Mouse (Mus musculus): Measurements from ENCODE around the gene Trabd. TPM values are rescaled to one million over a fixed set of nuclear protein-coding genes. Genes with fewer than 3 reads are reported as not detected.
A peak's percentile ranks its signal among the peaks of the same experiment; 100 is the strongest.

The Trabd gene
- polyA plus RNA-seq, 1 experiment from 2014 or later = 34.8 TPM

DNA sequence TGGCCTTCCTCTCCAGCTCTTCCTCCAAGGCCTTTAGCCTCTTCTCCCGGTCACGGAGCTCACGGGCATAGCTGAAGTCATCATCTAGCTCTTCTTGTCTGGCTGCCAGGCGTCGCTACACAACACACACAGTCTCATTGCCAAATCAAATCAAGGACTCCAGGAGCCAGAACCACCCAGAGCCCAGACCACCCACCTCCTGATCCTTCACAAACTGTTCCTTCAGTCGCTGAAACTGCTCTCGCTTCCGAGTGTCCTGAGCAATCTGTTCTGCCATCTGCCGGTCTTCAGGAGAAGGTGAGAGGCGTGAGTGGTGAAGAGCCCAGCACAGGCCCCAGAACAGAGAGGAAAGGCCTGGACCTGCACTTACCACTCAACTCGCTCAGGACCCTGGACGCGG, 31.1 kb downstream of the Trabd start:
- Histone ChIP-seq H3K27ac (ENCODE audit: low read depth, low read length) (no peak overlapping the region), H3K9me3 (ENCODE audit: control insufficient read depth, low read length) (no peaks in the 10 kb centered on the region), H3K4me3 (ENCODE audit: low read depth, low read length) (no peak overlapping the region), H3K36me3 (ENCODE audit: control insufficient read depth, insufficient read depth, low read length) (peaks cover 72% of the 10 kb centered on the region), H3K4me1 (replicated peaks; ENCODE audit: control insufficient read depth, insufficient read depth, low read length) (no peaks in the 10 kb centered on the region), H3K4me2 (no peak overlapping the region), H3K9ac (ENCODE audit: low read depth, low read length) (no peak overlapping the region), H3K27me3 (replicated peaks; ENCODE audit: control insufficient read depth, insufficient read depth, low read length) (no peaks in the 10 kb centered on the region)
- DNase-seq (ENCODE audit: low spot score) (no peak), ATAC-seq (replicated peaks; ENCODE audit: low FRiP score) (no peak)
- WGBS = 90% methylated on average over 13 of the region's 13 CpGs

DNA sequence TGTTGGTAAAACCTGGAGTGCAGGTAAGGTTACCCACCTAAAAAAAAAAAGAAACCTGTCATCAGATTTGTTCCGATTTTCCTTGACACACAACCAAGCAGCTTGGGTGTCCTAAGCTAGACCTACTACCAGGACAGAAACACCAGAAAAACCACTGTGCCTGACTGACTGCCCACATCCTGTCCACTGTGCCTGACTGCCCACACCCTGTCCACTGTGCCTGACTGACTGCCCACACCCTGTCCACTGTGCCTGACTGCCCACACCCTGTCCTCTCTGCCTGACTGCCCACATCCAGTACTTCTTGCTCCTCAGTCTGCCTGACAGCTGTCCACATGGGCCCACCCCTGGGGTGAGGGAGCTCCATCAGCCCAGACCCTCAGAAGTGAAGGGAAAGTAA, 32.1 kb downstream of the Trabd start:
- Histone ChIP-seq H3K4me2 (no peak overlapping the region), H3K27me3 (replicated peaks; ENCODE audit: control insufficient read depth, insufficient read depth, low read length) (no peaks in the 10 kb centered on the region), H3K27ac (ENCODE audit: low read depth, low read length) (no peak overlapping the region), H3K9ac (ENCODE audit: low read depth, low read length) (no peak overlapping the region), H3K9me3 (ENCODE audit: control insufficient read depth, low read length) (no peaks in the 10 kb centered on the region), H3K4me1 (replicated peaks; ENCODE audit: control insufficient read depth, insufficient read depth, low read length) (no peaks in the 10 kb centered on the region), H3K4me3 (ENCODE audit: low read depth, low read length) (no peak overlapping the region), H3K36me3 (ENCODE audit: control insufficient read depth, insufficient read depth, low read length) (peaks cover 63% of the 10 kb centered on the region)
- WGBS = 89% methylated on average over 1 of the region's 1 CpGs
- no peak for DNase-seq (ENCODE audit: low spot score)
- no peak for ATAC-seq (replicated peaks; ENCODE audit: low FRiP score)

GRCm38 (mm10) chr15:89110147-89110546, 35.2 kb downstream of the Trabd start:
- ATAC-seq (replicated peaks; ENCODE audit: low FRiP score) = no peak
- Histone ChIP-seq H3K4me1 (replicated peaks; ENCODE audit: control insufficient read depth, insufficient read depth, low read length) (no peaks in the 10 kb centered on the region), H3K4me3 (ENCODE audit: low read depth, low read length) (no peak overlapping the region), H3K27ac (ENCODE audit: low read depth, low read length) (no peak overlapping the region), H3K9ac (ENCODE audit: low read depth, low read length) (no peak overlapping the region), H3K9me3 (ENCODE audit: control insufficient read depth, low read length) (no peaks in the 10 kb centered on the region), H3K4me2 (no peak overlapping the region), H3K27me3 (replicated peaks; ENCODE audit: control insufficient read depth, insufficient read depth, low read length) (no peaks in the 10 kb centered on the region), H3K36me3 (ENCODE audit: control insufficient read depth, insufficient read depth, low read length) (peaks cover 52% of the 10 kb centered on the region; the same call in 1 of the 2 replicates)
- WGBS = 82% methylated on average over 9 of the region's 9 CpGs
- no peak for DNase-seq (ENCODE audit: low spot score)

DNA sequence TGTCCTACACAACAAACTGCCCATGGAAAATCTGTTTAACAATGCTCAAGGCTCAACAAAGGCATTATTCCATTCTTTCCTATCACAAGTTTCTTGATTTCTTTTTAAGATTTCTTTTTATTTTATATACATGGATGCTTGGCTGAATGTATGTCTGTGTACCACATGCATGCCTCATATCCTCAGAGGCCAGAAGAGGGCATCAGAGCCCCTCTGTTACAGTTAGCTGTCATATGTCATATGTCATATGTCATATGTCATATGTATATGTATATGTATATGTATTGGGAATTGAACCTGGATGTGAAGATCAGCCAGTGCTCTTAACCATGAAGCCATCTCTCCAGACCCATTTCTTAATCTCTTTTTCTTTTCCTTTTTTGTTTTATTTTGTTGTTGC, 43.1 kb downstream of the Trabd start:
- H3K4me3 ChIP-seq (ENCODE audit: low read depth, low read length) = no peak overlapping the region
- peaks cover 16% of the 10 kb centered on the region for H3K4me1 ChIP-seq (replicated peaks; ENCODE audit: control insufficient read depth, insufficient read depth, low read length)
- H3K9ac ChIP-seq (ENCODE audit: low read depth, low read length) = no peak overlapping the region
- no peak for DNase-seq (ENCODE audit: low spot score)
- no peak for ATAC-seq (replicated peaks; ENCODE audit: low FRiP score)
- peaks cover 26% of the 10 kb centered on the region; the same call in 1 of the 2 replicates for H3K36me3 ChIP-seq (ENCODE audit: control insufficient read depth, insufficient read depth, low read length)
- no peak overlapping the region for H3K27ac ChIP-seq (ENCODE audit: low read depth, low read length)
- H3K27me3 ChIP-seq (replicated peaks; ENCODE audit: control insufficient read depth, insufficient read depth, low read length) = no peaks in the 10 kb centered on the region
- no peak overlapping the region for H3K4me2 ChIP-seq
- H3K9me3 ChIP-seq (ENCODE audit: control insufficient read depth, low read length) = no peaks in the 10 kb centered on the region

DNA sequence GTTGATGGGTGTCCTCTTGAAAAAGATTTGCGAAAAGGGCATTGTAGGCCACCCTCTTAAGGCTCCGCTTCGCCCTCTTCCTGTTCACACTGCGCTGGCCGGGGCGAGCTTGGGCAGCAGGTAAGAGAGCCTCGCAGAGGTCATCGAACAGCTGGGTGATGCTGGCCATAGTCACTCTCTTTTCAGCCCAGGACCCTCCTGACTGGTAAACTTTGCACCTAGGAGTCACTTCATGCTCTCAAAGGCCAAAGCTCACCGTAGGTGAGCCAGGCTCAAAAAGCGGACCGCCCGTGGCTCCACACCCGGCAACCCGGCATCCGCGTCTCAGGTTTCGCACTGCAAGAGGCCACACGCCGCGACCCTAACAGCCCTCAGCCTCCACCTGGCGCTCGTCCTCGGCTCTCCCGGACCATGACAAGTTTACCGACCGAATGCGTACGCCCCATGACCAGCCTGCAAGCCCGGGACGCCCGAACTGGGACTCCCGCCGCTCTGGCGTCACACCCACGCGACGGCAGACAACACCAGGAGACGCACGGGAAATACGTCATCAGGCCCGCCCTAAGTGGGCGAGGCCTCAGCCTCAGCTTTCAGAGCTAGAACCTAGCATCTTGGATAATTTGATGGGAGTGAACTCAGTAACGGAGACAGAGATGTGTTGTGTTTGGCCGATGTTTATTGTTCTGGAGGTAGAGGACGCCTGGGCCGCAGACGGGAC, 47.9 kb downstream of the Trabd start, which contains the start of gene Tubgcp6:
Gene Tubgcp6, minus strand, starts transcription at position 464 of the 718 bp plus-strand sequence.
- H3K27ac ChIP-seq (ENCODE audit: low read depth, low read length) = peak within 1 kb of the TSS; percentile 43
- H3K9ac ChIP-seq (ENCODE audit: low read depth, low read length) = peak within 1 kb of the TSS; percentile 77
- H3K27me3 ChIP-seq (replicated peaks; ENCODE audit: control insufficient read depth, insufficient read depth, low read length) = no peaks in the 10 kb centered on the region
- H3K4me2 ChIP-seq = peak within 1 kb of the TSS; percentile 98
- H3K4me3 ChIP-seq (ENCODE audit: low read depth, low read length) = peak within 1 kb of the TSS; percentile 75
- WGBS = under 1% methylated on average over 47 of the region's 47 CpGs
- peak; percentile 84 for ATAC-seq (replicated peaks; ENCODE audit: low FRiP score)
- peak; percentile 92 for DNase-seq (ENCODE audit: low spot score)
- H3K36me3 ChIP-seq (ENCODE audit: control insufficient read depth, insufficient read depth, low read length) = peaks cover 13% of the 10 kb centered on the region; the same call in 1 of the 2 replicates
- peaks cover 28% of the 10 kb centered on the region for H3K4me1 ChIP-seq (replicated peaks; ENCODE audit: control insufficient read depth, insufficient read depth, low read length)
- H3K9me3 ChIP-seq (ENCODE audit: control insufficient read depth, low read length) = no peaks in the 10 kb centered on the region

- ATAC-seq (replicated peaks; ENCODE audit: low FRiP score) (no peak), DNase-seq (ENCODE audit: low spot score) (peak; percentile 37)
- Histone ChIP-seq H3K4me3 (ENCODE audit: low read depth, low read length) (peak overlapping the region; percentile 75), H3K4me1 (replicated peaks; ENCODE audit: control insufficient read depth, insufficient read depth, low read length) (peaks cover 32% of the 10 kb centered on the region), H3K9ac (ENCODE audit: low read depth, low read length) (peak overlapping the region; percentile 44), H3K36me3 (ENCODE audit: control insufficient read depth, insufficient read depth, low read length) (peaks cover 7% of the 10 kb centered on the region; the same call in 1 of the 2 replicates), H3K27me3 (replicated peaks; ENCODE audit: control insufficient read depth, insufficient read depth, low read length) (no peaks in the 10 kb centered on the region), H3K27ac (ENCODE audit: low read depth, low read length) (0 out of 2 replicates have a peak overlapping the region, but pooled peaks have one; percentile 34), H3K9me3 (ENCODE audit: control insufficient read depth, low read length) (no peaks in the 10 kb centered on the region), H3K4me2 (peak overlapping the region; percentile 98)
- 34% methylated on average over 11 of the region's 11 CpGs for WGBS
Observed at GRCm38 (mm10) chr15:89123595-89123994, 48.7 kb downstream of the Trabd start.

DNA sequence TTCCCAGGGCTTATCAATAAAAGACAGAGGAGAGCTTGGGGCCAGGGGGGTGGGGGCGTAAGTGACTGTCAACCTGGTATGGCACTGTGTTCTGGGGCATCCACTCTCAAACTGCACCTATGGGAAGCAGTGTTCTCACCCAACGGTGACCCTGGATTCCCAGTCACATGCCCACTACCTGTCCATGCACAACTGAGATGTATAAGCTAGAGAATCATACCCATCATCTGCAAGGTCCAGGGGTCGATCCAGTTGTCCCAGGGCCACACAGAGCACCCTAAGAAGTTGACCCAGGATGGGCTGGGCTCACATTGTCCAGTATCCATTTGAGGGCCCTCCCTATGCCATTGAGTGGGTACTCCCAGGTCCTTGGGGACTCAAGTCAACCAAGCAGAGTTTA, 49.4 kb downstream of the Trabd start:
- no peaks in the 10 kb centered on the region for H3K27me3 ChIP-seq (replicated peaks; ENCODE audit: control insufficient read depth, insufficient read depth, low read length)
- no peak overlapping the region for H3K9ac ChIP-seq (ENCODE audit: low read depth, low read length)
- peaks cover 37% of the 10 kb centered on the region for H3K4me1 ChIP-seq (replicated peaks; ENCODE audit: control insufficient read depth, insufficient read depth, low read length)
- no peak overlapping the region for H3K4me2 ChIP-seq
- ATAC-seq (replicated peaks; ENCODE audit: low FRiP score) = no peak
- 82% methylated on average over 3 of the region's 3 CpGs for WGBS
- no peak overlapping the region for H3K4me3 ChIP-seq (ENCODE audit: low read depth, low read length)
- no peak overlapping the region for H3K27ac ChIP-seq (ENCODE audit: low read depth, low read length)
- DNase-seq (ENCODE audit: low spot score) = no peak
- H3K36me3 ChIP-seq (ENCODE audit: control insufficient read depth, insufficient read depth, low read length) = peaks cover 5% of the 10 kb centered on the region; the same call in 1 of the 2 replicates
- H3K9me3 ChIP-seq (ENCODE audit: control insufficient read depth, low read length) = no peaks in the 10 kb centered on the region

DNA sequence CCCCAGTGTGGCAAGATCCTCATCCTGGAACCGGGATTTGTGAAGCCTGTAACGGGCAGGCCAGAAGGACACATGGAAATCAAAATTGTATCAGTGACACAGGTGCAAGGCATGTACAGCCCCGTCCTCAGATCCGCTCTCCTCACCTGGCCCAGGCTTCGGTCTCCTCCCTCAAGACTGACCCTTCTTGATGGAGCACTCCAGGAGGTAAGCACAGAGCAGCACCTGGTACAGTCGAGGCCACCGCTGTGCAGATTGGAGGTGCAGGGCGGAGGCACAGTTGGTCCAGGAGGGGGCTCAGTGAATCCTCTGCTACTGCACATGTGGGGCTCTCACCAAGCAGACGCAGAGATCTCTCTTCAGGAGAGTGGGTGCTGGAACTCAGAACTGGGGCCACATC, 50.4 kb downstream of the Trabd start:
- no peak overlapping the region for H3K4me3 ChIP-seq (ENCODE audit: low read depth, low read length)
- no peak overlapping the region for H3K27ac ChIP-seq (ENCODE audit: low read depth, low read length)
- no peak for DNase-seq (ENCODE audit: low spot score)
- no peaks in the 10 kb centered on the region for H3K27me3 ChIP-seq (replicated peaks; ENCODE audit: control insufficient read depth, insufficient read depth, low read length)
- no peaks in the 10 kb centered on the region for H3K9me3 ChIP-seq (ENCODE audit: control insufficient read depth, low read length)
- peaks cover 5% of the 10 kb centered on the region; the same call in 1 of the 2 replicates for H3K36me3 ChIP-seq (ENCODE audit: control insufficient read depth, insufficient read depth, low read length)
- H3K4me2 ChIP-seq = no peak overlapping the region
- H3K4me1 ChIP-seq (replicated peaks; ENCODE audit: control insufficient read depth, insufficient read depth, low read length) = peaks cover 37% of the 10 kb centered on the region
- WGBS = 92% methylated on average over 9 of the region's 9 CpGs
- ATAC-seq (replicated peaks; ENCODE audit: low FRiP score) = no peak
- H3K9ac ChIP-seq (ENCODE audit: low read depth, low read length) = no peak overlapping the region

DNA sequence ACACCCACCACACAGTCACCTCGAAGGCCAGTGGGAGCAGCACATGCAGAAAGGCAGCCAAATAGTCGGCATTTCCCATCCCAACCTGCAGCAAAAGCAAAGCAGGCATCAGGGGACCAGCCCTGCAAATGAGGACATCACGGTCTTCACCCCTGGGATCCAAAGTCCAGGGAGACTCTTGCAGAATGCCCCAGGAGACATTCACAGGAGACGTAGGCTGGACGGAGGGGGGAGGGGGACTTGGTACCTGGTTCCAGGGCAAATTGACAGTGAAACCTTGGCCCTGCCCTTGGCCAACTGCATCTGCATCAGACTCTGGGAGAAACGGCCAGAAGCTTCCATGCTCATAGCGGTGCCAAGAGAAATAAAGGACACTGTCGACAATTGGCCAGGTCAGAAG, 51.7 kb downstream of the Trabd start:
- H3K27me3 ChIP-seq (replicated peaks; ENCODE audit: control insufficient read depth, insufficient read depth, low read length) = no peaks in the 10 kb centered on the region
- H3K27ac ChIP-seq (ENCODE audit: low read depth, low read length) = no peak overlapping the region
- WGBS = 87% methylated on average over 8 of the region's 8 CpGs
- peaks cover 5% of the 10 kb centered on the region; the same call in 1 of the 2 replicates for H3K36me3 ChIP-seq (ENCODE audit: control insufficient read depth, insufficient read depth, low read length)
- no peak overlapping the region for H3K4me3 ChIP-seq (ENCODE audit: low read depth, low read length)
- DNase-seq (ENCODE audit: low spot score) (no peak), ATAC-seq (replicated peaks; ENCODE audit: low FRiP score) (no peak)
- no peaks in the 10 kb centered on the region for H3K9me3 ChIP-seq (ENCODE audit: control insufficient read depth, low read length)
- H3K9ac ChIP-seq (ENCODE audit: low read depth, low read length) = no peak overlapping the region
- no peak overlapping the region for H3K4me2 ChIP-seq
- peaks cover 28% of the 10 kb centered on the region for H3K4me1 ChIP-seq (replicated peaks; ENCODE audit: control insufficient read depth, insufficient read depth, low read length)
